Mouse (Mus musculus) intestine, postnatal 0 days (tissue): ENCODE data around the gene Tnk2. TPM values are rescaled to one million over a fixed set of nuclear protein-coding genes. Genes with fewer than 3 reads are reported as not detected.

Experiments used
- ATAC-seq: fragments of 200-750 bp; cut with Nextera tagmentation; 2 replicates; pipeline ENCODE4 v1.8.0; 2017; ENCODE audit warnings: mild to moderate bottlenecking, moderate TSS enrichment, moderate library complexity
- H3K27ac ChIP-seq: fragments of 300-500 bp; sonication (generic); 2 replicates; pipeline ENCODE4 v1.5.1; 2014; ENCODE audit warnings: mild to moderate bottlenecking, low read depth, low read length, moderate library complexity
- H3K27me3 ChIP-seq: fragments of 300-500 bp; sonication (generic); replicated peaks from 2 replicates; pipeline ENCODE4 v1.6.1; 2014; ENCODE audit warnings: low read length, mixed read lengths; ENCODE audit not compliant: control insufficient read depth, insufficient read depth
- H3K36me3 ChIP-seq: fragments of 300-500 bp; sonication (generic); 2 replicates; pipeline ENCODE4 v1.6.1; 2014; ENCODE audit warnings: mild to moderate bottlenecking, moderate library complexity; ENCODE audit not compliant: control insufficient read depth, insufficient read depth
- H3K4me1 ChIP-seq: fragments of 300-500 bp; sonication (generic); replicated peaks from 2 replicates; pipeline ENCODE4 v1.6.1; 2014; ENCODE audit warnings: antibody characterized with exemption, low read length, mixed read lengths; ENCODE audit not compliant: control insufficient read depth, insufficient read depth
- H3K4me2 ChIP-seq: fragments of 300-500 bp; sonication (generic); replicated peaks from 2 replicates; pipeline ENCODE4 v1.6.1; 2014; ENCODE audit warnings: low read depth, mild to moderate bottlenecking, moderate library complexity
- H3K4me3 ChIP-seq: fragments of 300-500 bp; sonication (generic); 2 replicates; pipeline ENCODE4 v1.5.1; 2014; ENCODE audit warnings: low read depth, low read length
- H3K9ac ChIP-seq: fragments of 300-500 bp; sonication (generic); 2 replicates; pipeline ENCODE4 v1.6.1; 2014; ENCODE audit warnings: mild to moderate bottlenecking, low read depth, low read length
- H3K9me3 ChIP-seq: fragments of 300-500 bp; sonication (generic); 2 replicates; pipeline ENCODE4 v1.6.1; 2016; ENCODE audit warnings: mixed run types; ENCODE audit not compliant: control insufficient read depth
- CTCF ChIP-seq: sonication (generic); IDR thresholded peaks from 2 replicates; pipeline ENCODE4 v1.5.1; 2016; ENCODE audit warnings: low read depth, mild to moderate bottlenecking, control low read depth, antibody characterized with exemption, moderate library complexity
- WGBS: fragments of 180-500 bp; shearing (Covaris S2); extraction: QIAGEN DNeasy Blood & Tissue Kit; methylation state at CpG from one replicate; pipeline ENCODE4 v1.1.7; 2014; 5-methylcytosine and 5-hydroxymethylcytosine counted together
- polyA plus RNA-seq: library from polyadenylated mRNA; unstranded; fragments of >200 nt; fragmentation: Nextera tagmentation; extraction: Ambion mirVana; gene quantifications from 2 replicates; pipeline ENCODE4 v1.2.1, GENCODE M21; 2015

The Tnk2 gene
- polyA plus RNA-seq, 1 experiment from 2014 or later = 8.0 TPM

- peak; percentile 62 for TF ChIP-seq CTCF
- Histone ChIP-seq H3K4me1 (peaks cover 9% of the 10 kb centered on the region; the same call in 1 of the 2 replicates), H3K4me3 (peak overlapping the region; percentile 75), H3K4me2 (peak overlapping the region; percentile 97), H3K9me3 (no peaks in the 10 kb centered on the region), H3K9ac (0 out of 2 replicates have a peak overlapping the region, but pooled peaks have one; percentile 88), H3K36me3 (no peaks in the 10 kb centered on the region), H3K27me3 (no peaks in the 10 kb centered on the region), H3K27ac (no peak overlapping the region)
- 18% methylated on average over 14 of the region's 14 CpGs for WGBS
- ATAC-seq = peak; percentile 88
Observed at GRCm38 (mm10) chr16:32645361-32645914, 1.8 kb downstream of the Tnk2 start.

GRCm38 (mm10) chr16:32646014-32646413, 2.3 kb downstream of the Tnk2 start:
- peaks cover 9% of the 10 kb centered on the region; the same call in 1 of the 2 replicates for H3K4me1 ChIP-seq
- 60% methylated on average over 9 of the region's 9 CpGs for WGBS
- TF ChIP-seq CTCF = no peak
- ATAC-seq = no peak
- H3K9me3 ChIP-seq = no peaks in the 10 kb centered on the region
- no peaks in the 10 kb centered on the region for H3K27me3 ChIP-seq
- peak overlapping the region; percentile 75; the same call in 1 of the 2 replicates for H3K4me3 ChIP-seq
- peak overlapping the region; percentile 97 for H3K4me2 ChIP-seq
- H3K27ac ChIP-seq = no peak overlapping the region
- H3K36me3 ChIP-seq = no peaks in the 10 kb centered on the region
- no peak overlapping the region for H3K9ac ChIP-seq

- TF ChIP-seq CTCF = no peak
- H3K36me3 ChIP-seq = no peaks in the 10 kb centered on the region
- H3K27me3 ChIP-seq = no peaks in the 10 kb centered on the region
- H3K9me3 ChIP-seq = no peaks in the 10 kb centered on the region
- no peak overlapping the region for H3K27ac ChIP-seq
- H3K4me1 ChIP-seq = peaks cover 9% of the 10 kb centered on the region; the same call in 1 of the 2 replicates
- ATAC-seq = no peak
- H3K9ac ChIP-seq = no peak overlapping the region
- H3K4me3 ChIP-seq = no peak overlapping the region
- no peak overlapping the region for H3K4me2 ChIP-seq
Observed at GRCm38 (mm10) chr16:32647712-32648111, 4.0 kb downstream of the Tnk2 start.

- Histone ChIP-seq H3K9me3 (no peaks in the 10 kb centered on the region), H3K4me2 (no peak overlapping the region), H3K4me1 (peaks cover 7% of the 10 kb centered on the region; the same call in 1 of the 2 replicates), H3K4me3 (no peak overlapping the region), H3K36me3 (no peaks in the 10 kb centered on the region), H3K9ac (no peak overlapping the region), H3K27ac (no peak overlapping the region), H3K27me3 (no peaks in the 10 kb centered on the region)
- no peak for TF ChIP-seq CTCF
- ATAC-seq = no peak
Observed at GRCm38 (mm10) chr16:32650461-32650860, 6.8 kb downstream of the Tnk2 start.

- no peak overlapping the region for H3K9ac ChIP-seq
- ATAC-seq = no peak
- H3K27ac ChIP-seq = no peak overlapping the region
- 77% methylated on average over 5 of the region's 5 CpGs for WGBS
- no peaks in the 10 kb centered on the region for H3K9me3 ChIP-seq
- no peak for TF ChIP-seq CTCF
- no peak overlapping the region for H3K4me2 ChIP-seq
- 0 out of 2 replicates have a peak, but pooled peaks cover 2% of the 10 kb centered on the region for H3K4me1 ChIP-seq
- no peak overlapping the region for H3K4me3 ChIP-seq
- no peaks in the 10 kb centered on the region for H3K27me3 ChIP-seq
- H3K36me3 ChIP-seq = no peaks in the 10 kb centered on the region
Observed at GRCm38 (mm10) chr16:32650974-32651618, 7.4 kb downstream of the Tnk2 start.

- WGBS = 77% methylated on average over 6 of the region's 6 CpGs
- Histone ChIP-seq H3K27ac (no peak overlapping the region), H3K36me3 (no peaks in the 10 kb centered on the region), H3K9me3 (no peaks in the 10 kb centered on the region), H3K4me3 (no peak overlapping the region), H3K27me3 (no peaks in the 10 kb centered on the region), H3K4me2 (no peak overlapping the region), H3K9ac (no peak overlapping the region), H3K4me1 (no peaks in the 10 kb centered on the region)
- no peak for TF ChIP-seq CTCF
- ATAC-seq = no peak
Observed at GRCm38 (mm10) chr16:32654071-32654733, 10.5 kb downstream of the Tnk2 start.
